Mouse (Mus musculus) naive thymus-derived CD4-positive, alpha-beta T cell, adult 2 months (primary cell): Measurements from ENCODE around the gene Zfp629.
A peak's percentile ranks its signal among the peaks of the same experiment; 100 is the strongest.
"Not testable (repeated sequence)": the region's sequence is repeated elsewhere in the genome, so short reads cannot be mapped to it uniquely, and the experiment has no call there.

Experiments
- DNase-seq: peaks from one replicate; pipeline ENCODE4 v3.0.0-alpha.2; 2011; ENCODE audit warnings: low read depth

Zfp629 gene

GRCm38 (mm10) chr7:127614891-127615843 is at the start of gene Zfp629:
Gene Zfp629, minus strand, starts transcription at chr7:127615797.
- peak; percentile 36 for DNase-seq

- no peak for DNase-seq
Measured at GRCm38 (mm10) chr7:127662926-127663325, 47.3 kb upstream of the Zfp629 start.

DNA sequence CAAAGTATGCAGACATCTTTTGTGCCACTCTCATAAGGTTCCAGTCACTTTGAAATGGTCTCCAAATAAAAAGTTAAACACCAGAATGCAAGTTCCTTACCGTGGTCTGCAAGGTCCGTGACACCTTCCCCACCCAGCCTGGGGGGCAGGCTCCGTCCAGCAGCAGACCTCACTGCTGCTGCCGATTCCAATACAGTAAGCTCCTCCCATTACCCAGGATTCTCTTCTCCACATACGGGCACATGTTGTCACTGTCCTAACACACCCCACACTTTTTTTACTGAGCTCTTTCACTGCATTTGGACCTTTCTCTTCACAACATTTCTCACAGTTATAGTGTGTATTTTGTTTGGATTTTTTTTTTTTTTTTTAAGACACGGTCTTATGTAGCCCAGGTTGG is 46.2 kb upstream of the Zfp629 start:
- DNase-seq, result no peak

GRCm38 (mm10) chr7:127660882-127661281 is 45.3 kb upstream of the Zfp629 start:
- no peak for DNase-seq

DNA sequence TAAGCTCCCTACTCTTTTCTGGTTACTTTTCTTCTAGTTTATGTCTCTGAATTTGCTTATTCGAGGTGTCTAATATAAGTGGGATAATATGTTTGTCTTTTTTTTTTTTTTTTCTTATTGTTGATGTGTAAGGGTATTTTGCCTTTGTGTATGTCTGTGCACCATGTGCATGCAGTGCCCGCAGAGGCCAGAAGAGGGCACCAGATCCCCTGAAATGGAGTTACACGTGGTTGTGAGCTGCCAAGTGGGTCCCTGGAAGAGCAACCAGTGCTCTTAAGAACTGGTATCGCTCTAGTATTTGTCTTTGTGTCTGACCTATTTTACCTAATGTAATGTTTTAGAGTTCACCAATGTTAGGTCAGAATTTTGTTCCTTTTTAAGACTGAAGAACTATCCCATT is 41.3 kb upstream of the Zfp629 start:
- DNase-seq, result peak; percentile 77

DNA sequence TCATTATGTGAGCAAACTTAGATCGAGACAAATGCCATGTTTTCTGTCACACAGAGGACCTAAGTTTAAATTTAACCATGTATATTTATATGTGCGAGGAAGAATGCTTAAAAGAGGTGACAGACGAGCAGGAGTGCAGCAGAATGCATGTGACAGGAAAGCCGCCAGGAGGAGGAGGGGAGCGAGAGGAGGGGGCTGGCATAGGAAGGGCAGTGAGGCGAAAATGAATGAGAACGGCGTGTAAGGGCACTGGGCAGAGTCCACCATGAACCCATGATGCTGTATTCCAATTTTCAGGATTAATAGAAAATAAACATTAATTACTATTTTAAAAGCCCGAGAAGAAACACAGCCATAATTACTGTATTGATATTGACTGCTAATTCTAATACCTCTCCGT is 38.7 kb upstream of the Zfp629 start:
- no peak for DNase-seq

GRCm38 (mm10) chr7:127652050-127652449 is 36.5 kb upstream of the Zfp629 start:
- DNase-seq, result no peak

DNA sequence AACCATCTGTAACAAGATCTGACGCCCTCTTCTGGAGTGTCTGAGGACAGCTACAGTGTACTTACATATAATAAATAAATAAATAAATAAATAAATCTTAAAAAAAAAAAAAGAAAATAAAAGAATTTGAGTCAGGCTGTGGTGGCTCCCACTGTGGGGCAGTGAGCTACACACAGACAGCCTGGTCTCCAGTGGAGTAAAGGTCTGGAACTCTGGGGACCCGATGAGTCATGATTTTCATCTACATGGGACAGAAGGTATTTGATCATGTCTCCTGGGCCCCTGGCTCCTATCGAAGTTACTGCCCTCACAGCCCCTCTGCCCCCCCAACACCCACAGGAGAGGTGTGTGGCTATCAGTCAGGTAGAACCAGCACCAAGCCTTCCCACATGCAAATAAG is 36.0 kb upstream of the Zfp629 start:
- DNase-seq, result no peak

DNA sequence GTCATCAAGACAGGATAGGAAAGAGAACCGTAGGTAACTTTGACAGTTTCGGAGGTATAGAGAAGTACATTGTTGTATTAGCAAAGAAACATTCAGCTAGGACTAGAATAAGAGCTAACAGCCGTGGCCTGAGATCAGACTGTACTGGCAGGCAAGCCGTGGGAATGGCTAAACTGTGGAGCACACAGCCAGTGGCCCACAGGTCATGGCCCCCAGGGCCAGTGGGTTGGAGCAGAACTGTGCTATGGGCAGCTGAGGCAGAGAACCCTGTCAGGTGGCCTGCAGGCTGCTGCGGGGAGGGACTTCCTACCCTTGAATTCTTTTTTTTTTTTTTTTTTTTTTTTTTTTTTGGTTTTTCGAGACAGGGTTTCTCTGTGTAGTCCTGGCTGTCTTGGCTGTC is 33.6 kb upstream of the Zfp629 start:
- no peak for DNase-seq

DNA sequence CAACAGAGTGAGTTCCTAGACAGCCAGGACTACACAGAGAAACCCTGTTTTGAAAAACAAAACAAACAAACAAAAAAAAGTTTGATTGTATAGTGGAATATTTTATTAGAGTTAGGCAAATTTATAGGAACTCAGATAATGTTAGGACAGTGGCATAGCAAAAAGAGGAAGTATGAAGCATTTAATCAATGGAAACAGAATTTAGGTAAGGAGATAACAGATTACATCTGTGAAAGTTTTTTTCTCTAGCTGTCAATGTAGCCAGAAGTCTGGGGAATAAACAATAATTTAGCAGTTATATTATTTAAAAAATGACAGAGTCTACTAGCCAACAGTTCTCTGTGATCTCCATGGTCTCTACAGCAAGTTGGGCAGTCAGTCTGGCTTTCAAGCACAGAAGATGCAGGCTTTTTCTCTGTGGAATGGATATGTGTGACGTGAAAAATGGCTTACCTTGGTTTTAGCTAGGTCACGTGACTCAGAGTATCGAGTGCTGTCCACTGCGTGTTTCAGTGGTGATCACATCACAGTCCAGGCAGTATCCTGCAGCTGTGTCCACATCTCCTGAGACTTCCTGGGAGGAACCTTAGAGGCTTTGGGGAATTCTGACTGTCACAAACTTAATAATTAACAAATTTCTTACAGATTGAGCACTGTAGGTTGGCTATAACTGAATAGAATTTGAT is 33.1 kb upstream of the Zfp629 start:
- no peak for DNase-seq

DNA sequence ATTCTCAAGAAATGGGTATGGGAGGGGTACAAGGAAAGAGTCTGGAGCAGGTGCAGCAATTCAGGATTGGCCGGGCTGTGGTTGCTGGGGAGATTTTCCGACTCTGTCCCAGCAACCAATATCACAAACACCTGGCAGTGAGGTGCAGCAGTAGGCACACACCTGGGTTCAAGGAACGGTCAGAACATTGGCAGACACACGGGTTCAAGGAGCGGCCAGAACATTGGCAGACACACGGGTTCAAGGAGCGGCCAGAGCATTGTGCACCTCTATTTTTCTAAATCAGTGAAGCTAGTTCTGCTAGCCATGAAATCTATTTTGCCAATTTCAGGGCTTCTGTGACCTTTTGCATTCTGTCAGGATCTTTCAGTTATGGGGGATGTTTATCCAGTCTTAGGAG is 32.0 kb upstream of the Zfp629 start:
- not testable (repeated sequence) for DNase-seq

DNA sequence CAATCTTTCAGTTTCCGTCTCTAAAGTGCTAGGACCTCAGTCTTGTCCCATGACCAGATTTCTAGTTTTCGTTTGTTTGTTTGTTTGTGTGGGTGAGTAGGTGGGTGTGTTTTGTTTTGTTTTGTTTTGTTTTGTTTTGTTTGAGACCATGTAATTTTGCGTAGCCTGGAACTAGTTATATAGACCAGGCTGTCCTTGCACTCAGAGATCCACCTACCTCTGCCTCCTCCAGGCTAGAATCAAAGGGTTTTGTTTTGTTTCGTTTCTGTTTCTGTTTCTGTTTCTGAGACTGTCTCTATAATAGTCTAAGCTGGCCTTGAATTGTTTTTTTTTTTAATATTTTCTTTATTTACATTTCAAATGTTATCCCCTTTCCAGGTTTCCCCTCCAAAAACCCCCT is 30.8 kb upstream of the Zfp629 start:
- DNase-seq, result peak; percentile 66

DNA sequence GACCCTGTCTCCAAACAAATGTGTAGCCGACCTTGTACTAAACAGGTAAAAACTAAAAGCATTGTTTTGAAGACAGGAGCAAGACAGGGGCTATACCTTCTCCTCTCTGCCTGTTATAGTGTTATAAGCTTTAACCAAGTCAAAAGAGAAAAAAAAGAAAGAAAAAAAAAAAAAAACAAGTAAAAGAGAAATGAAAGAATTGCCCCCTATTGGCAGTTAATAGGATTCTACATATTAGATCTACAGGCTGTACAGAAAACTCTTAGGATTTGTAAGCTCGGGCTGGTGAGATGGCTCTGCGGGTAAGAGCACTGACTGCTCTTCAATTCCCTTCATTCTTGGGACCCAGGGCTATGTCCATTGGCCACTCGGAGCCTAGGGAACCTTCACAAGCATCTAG is 26.7 kb upstream of the Zfp629 start:
- DNase-seq, result no peak

GRCm38 (mm10) chr7:127641260-127641659 is 25.7 kb upstream of the Zfp629 start:
- no peak for DNase-seq

DNA sequence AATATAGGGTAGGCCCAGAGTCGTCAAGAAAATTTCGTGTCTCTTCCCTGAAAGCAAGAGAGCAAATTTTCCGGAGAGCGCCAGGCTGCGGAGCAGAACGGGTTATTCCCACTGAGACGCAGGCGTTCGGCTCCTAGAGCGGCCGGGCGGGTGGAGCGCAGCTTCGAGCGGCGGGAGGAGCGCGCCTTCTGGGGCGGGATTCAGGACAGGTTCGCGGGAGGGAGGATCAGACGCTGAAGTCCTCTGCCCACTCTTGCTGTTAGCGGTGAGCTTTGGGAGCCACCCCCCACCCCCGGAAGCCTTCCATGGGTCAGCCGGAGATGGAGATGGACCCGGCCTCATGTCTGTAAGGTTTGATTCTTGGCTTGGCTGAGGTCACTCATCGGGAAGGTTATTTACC is 21.4 kb upstream of the Zfp629 start:
- DNase-seq, result no peak

DNA sequence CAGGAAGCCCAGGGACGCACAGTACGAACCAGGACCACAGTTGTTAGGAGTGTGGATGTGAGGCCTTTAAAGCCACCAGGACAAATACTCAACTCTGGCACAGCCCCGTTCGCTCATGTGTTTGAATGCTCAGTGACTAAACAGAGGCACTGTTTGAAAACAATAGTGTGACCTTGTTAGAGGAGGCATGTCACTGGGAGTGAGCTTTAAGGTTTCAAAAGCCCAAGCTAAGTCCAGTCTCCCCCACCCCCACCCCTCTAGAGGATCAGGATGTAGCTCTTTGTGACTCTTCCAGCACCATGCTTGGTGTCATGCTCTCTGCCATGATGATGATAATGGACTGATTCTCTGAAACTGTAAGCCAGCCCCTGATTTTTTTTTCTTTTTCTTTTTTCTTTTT is 15.8 kb upstream of the Zfp629 start:
- DNase-seq, result no peak

- DNase-seq, result peak; percentile 87
Measured at GRCm38 (mm10) chr7:127628646-127629045, 13.0 kb upstream of the Zfp629 start.

- DNase-seq, result no peak
Measured at GRCm38 (mm10) chr7:127626471-127626870, 10.9 kb upstream of the Zfp629 start.

GRCm38 (mm10) chr7:127626039-127626438 is 10.4 kb upstream of the Zfp629 start:
- no peak for DNase-seq

- DNase-seq, result peak; percentile 34
Measured at GRCm38 (mm10) chr7:127618402-127618801, 2.8 kb upstream of the Zfp629 start.

DNA sequence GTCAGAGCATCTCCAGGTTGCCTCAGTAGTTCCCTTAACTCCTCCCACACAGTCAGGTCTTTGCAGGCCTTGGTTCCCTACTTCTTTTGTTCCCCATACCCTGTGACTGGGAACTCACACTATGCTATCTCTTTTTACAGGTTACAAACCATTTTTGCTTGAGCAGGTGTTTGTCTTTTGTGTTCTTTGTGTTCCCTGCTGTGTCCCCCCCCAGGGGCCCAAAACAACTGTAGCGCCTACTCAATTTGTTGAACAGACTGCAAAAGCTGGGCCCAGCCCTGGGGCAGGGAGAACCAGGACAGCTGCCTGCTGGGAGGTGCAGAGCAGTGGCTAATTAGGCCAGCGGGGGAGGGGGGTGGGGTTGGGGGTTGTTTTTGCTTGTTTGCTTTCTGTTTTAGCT is 2.4 kb upstream of the Zfp629 start:
- no peak for DNase-seq

DNA sequence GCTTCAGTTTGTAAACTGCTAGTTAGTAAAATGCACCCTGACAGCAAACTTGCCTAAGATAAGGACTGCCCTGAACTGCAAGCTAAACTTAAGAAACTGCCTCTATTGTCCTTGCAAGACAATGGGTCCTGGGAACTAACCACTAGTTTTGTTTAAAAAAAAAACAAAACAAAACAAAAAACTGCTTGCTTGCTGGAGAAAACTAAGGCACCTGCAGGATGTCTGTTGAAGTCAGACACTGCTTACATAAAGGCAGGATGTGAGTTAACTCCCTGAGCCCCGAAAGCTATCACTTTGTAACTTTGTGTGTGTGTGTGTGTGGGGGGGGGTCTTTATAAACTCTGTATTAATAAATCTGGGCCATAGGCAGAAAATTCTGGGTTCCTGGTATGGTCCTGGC is 1.3 kb upstream of the Zfp629 start:
- peak; percentile 54 for DNase-seq

- no peak for DNase-seq
Measured at GRCm38 (mm10) chr7:127616336-127616735, 739 bp upstream of the Zfp629 start.
